Mouse (Mus musculus): ENCODE data around the gene Dbt. TPM values are rescaled to one million over a fixed set of nuclear protein-coding genes. Genes with fewer than 3 reads are reported as not detected.

The Dbt gene
- 10 to 100 TPM; 15.1 to 16.1 TPM for total RNA-seq (2023)

GRCm38 (mm10) chr3:116512904-116513716, at the start of gene Dbt:
Dbt (plus strand) TSS chr3:116513070.

GRCm38 (mm10) chr3:116507772-116508351, 5.0 kb upstream of the Dbt start, which contains the start of gene Rtca:
Rtca (minus strand) TSS chr3:116508208.

GRCm38 (mm10) chr3:116562408-116563094, 49.7 kb downstream of the Dbt start, which contains the start of gene Lrrc39:
Lrrc39 (plus strand) TSS chr3:116562973.

GRCm38 (mm10) chr3:116594728-116595602, 82.1 kb downstream of the Dbt start, which contains the start of gene Sass6:
Sass6 (plus strand) TSS chr3:116594982.

Other genes starting within 250 kb of the Dbt start
- gene Cdc14a, start 89.0 kb upstream of the Dbt start, total RNA-seq (2023), result 10 to 100 TPM; 21.4 to 21.7 TPM
- gene Rtca, start 4.9 kb upstream of the Dbt start, total RNA-seq (2023), result 10 to 100 TPM; 24.3 to 26.2 TPM
- gene Lrrc39, start 49.9 kb downstream of the Dbt start, total RNA-seq (2023), result not detected
- gene Sass6, start 81.9 kb downstream of the Dbt start, total RNA-seq (2023), result 1 to 10 TPM; 7.5 to 8.5 TPM
- 10 to 100 TPM; 31.1 to 32.3 TPM for gene Trmt13, start 101.5 kb downstream of the Dbt start, total RNA-seq (2023)
- gene Mfsd14a, start 149.6 kb downstream of the Dbt start, total RNA-seq (2023), result 10 to 100 TPM; 84.9 to 94.9 TPM
- gene Gm43191, start 168.2 kb downstream of the Dbt start, total RNA-seq (2023), result not detected
- gene Slc35a3, start 199.8 kb downstream of the Dbt start, total RNA-seq (2023), result 10 to 100 TPM; 22.3 to 24.6 TPM